Mouse (Mus musculus): Measurements from ENCODE around the gene Glud1. TPM values are rescaled to one million over a fixed set of nuclear protein-coding genes. Genes with fewer than 3 reads are reported as not detected.

Gene Glud1
- 285 and 305 TPM in 2 replicates for polyA plus RNA-seq (2011; ENCODE audit: insufficient read depth, insufficient read length, low read depth, missing spikeins)

GRCm38 (mm10) chr14:34310234-34310965 lies at the start of gene Glud1, which contains the start of gene Shld2:
Glud1 (plus strand) TSS chr14:34310727.
Shld2 (minus strand) TSS chr14:34310493.
- Histone ChIP-seq H3K27me3 (ENCODE audit: control insufficient read depth, insufficient read depth, low read length, poor library complexity, severe bottlenecking) (no peaks in the 10 kb centered on the region), H3K9ac (ENCODE audit: low read depth, poor library complexity, severe bottlenecking) (peak within 1 kb of the TSS; percentile 90), H3K27ac (ENCODE audit: insufficient read depth, low read length) (peak within 1 kb of the TSS; percentile 95), H3K4me3 (ENCODE audit: low read depth, low read length) (peak within 1 kb of the TSS; percentile 83), H3K4me1 (ENCODE audit: control insufficient read depth, insufficient read depth, low read length) (no peaks in the 10 kb centered on the region), H3K9me3 (replicated peaks; ENCODE audit: control insufficient read depth, insufficient read depth, low read length, poor library complexity, severe bottlenecking) (no peaks in the 10 kb centered on the region), H3K36me3 (ENCODE audit: control insufficient read depth, insufficient read depth, low read length, poor library complexity, severe bottlenecking) (peaks cover 16% of the 10 kb centered on the region)
- TF ChIP-seq EP300 (IDR thresholded peaks at IDR 0.05; ENCODE audit: insufficient read depth, low read depth, low read length): no peak
- TF ChIP-seq POLR2A (IDR thresholded peaks at IDR 0.05; ENCODE audit: insufficient read depth, low read length): peak; percentile 55
- no peak for TF ChIP-seq CTCF (IDR thresholded peaks at IDR 0.05; ENCODE audit: low read depth, low read length)

GRCm38 (mm10) chr14:34268046-34268445 lies 42.5 kb upstream of the Glud1 start:
- H3K9me3 ChIP-seq (replicated peaks; ENCODE audit: control insufficient read depth, insufficient read depth, low read length, poor library complexity, severe bottlenecking): no peaks in the 10 kb centered on the region
- H3K36me3 ChIP-seq (ENCODE audit: control insufficient read depth, insufficient read depth, low read length, poor library complexity, severe bottlenecking): no peaks in the 10 kb centered on the region
- H3K4me3 ChIP-seq (ENCODE audit: low read depth, low read length): no peak overlapping the region
- no peak overlapping the region for H3K9ac ChIP-seq (ENCODE audit: low read depth, poor library complexity, severe bottlenecking)
- no peak for TF ChIP-seq EP300 (IDR thresholded peaks at IDR 0.05; ENCODE audit: insufficient read depth, low read depth, low read length)
- no peak for TF ChIP-seq CTCF (IDR thresholded peaks at IDR 0.05; ENCODE audit: low read depth, low read length)
- no peak for TF ChIP-seq POLR2A (IDR thresholded peaks at IDR 0.05; ENCODE audit: insufficient read depth, low read length)
- H3K27ac ChIP-seq (ENCODE audit: insufficient read depth, low read length): no peak overlapping the region
- H3K27me3 ChIP-seq (ENCODE audit: control insufficient read depth, insufficient read depth, low read length, poor library complexity, severe bottlenecking): no peaks in the 10 kb centered on the region
- no peaks in the 10 kb centered on the region for H3K4me1 ChIP-seq (ENCODE audit: control insufficient read depth, insufficient read depth, low read length)

- Histone ChIP-seq H3K4me1 (ENCODE audit: control insufficient read depth, insufficient read depth, low read length) (no peaks in the 10 kb centered on the region), H3K27ac (ENCODE audit: insufficient read depth, low read length) (no peak overlapping the region), H3K9ac (ENCODE audit: low read depth, poor library complexity, severe bottlenecking) (no peak overlapping the region), H3K36me3 (ENCODE audit: control insufficient read depth, insufficient read depth, low read length, poor library complexity, severe bottlenecking) (no peaks in the 10 kb centered on the region), H3K27me3 (ENCODE audit: control insufficient read depth, insufficient read depth, low read length, poor library complexity, severe bottlenecking) (no peaks in the 10 kb centered on the region), H3K4me3 (ENCODE audit: low read depth, low read length) (no peak overlapping the region), H3K9me3 (replicated peaks; ENCODE audit: control insufficient read depth, insufficient read depth, low read length, poor library complexity, severe bottlenecking) (no peaks in the 10 kb centered on the region)
- no peak for TF ChIP-seq CTCF (IDR thresholded peaks at IDR 0.05; ENCODE audit: low read depth, low read length)
- TF ChIP-seq EP300 (IDR thresholded peaks at IDR 0.05; ENCODE audit: insufficient read depth, low read depth, low read length): no peak
- TF ChIP-seq POLR2A (IDR thresholded peaks at IDR 0.05; ENCODE audit: insufficient read depth, low read length): no peak
Observed at GRCm38 (mm10) chr14:34273280-34273679, 37.2 kb upstream of the Glud1 start.

DNA sequence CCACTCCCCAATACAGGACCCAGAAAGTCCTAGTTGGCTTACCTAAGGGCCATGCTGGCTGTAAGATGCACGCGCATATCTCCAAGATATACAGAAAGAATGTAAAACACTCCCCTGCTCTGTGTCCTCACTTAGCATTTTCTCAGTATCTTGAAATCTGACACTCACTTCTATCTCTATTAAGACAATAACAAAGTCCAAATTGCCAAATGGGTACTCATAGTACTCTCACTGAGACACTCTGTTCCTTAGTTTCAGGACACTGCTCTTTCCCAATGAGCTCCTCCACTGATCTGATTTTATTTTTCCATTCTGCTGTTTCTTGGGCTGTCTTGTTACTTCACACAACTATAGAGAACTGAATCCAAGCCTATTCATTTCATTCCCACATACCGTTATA lies 36.4 kb upstream of the Glud1 start:
- no peak overlapping the region for H3K27ac ChIP-seq (ENCODE audit: insufficient read depth, low read length)
- no peak overlapping the region for H3K9ac ChIP-seq (ENCODE audit: low read depth, poor library complexity, severe bottlenecking)
- H3K9me3 ChIP-seq (replicated peaks; ENCODE audit: control insufficient read depth, insufficient read depth, low read length, poor library complexity, severe bottlenecking): no peaks in the 10 kb centered on the region
- no peaks in the 10 kb centered on the region for H3K27me3 ChIP-seq (ENCODE audit: control insufficient read depth, insufficient read depth, low read length, poor library complexity, severe bottlenecking)
- no peaks in the 10 kb centered on the region for H3K36me3 ChIP-seq (ENCODE audit: control insufficient read depth, insufficient read depth, low read length, poor library complexity, severe bottlenecking)
- H3K4me3 ChIP-seq (ENCODE audit: low read depth, low read length): no peak overlapping the region
- no peaks in the 10 kb centered on the region for H3K4me1 ChIP-seq (ENCODE audit: control insufficient read depth, insufficient read depth, low read length)
- TF ChIP-seq CTCF (IDR thresholded peaks at IDR 0.05; ENCODE audit: low read depth, low read length): no peak
- TF ChIP-seq POLR2A (IDR thresholded peaks at IDR 0.05; ENCODE audit: insufficient read depth, low read length): no peak
- TF ChIP-seq EP300 (IDR thresholded peaks at IDR 0.05; ENCODE audit: insufficient read depth, low read depth, low read length): no peak

DNA sequence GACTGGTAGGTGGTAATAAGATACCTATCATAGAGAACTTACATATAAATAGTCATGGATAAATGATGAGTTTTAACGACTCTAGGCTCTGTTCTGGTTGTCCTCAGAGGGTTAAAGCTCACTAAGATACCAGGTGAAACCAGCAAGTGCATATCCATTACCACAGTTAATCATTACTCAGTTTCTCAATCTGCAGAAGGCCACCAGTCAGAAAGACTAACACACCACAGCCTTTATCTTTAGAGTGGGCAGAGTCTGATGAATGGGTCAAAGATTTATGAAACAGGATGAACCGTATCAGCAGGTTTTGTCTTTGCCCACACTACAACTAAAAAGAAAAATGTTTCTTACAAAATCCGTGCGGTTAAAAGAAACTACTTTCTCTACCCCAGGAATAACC lies 35.3 kb upstream of the Glud1 start:
- Histone ChIP-seq H3K4me1 (ENCODE audit: control insufficient read depth, insufficient read depth, low read length) (no peaks in the 10 kb centered on the region), H3K9me3 (replicated peaks; ENCODE audit: control insufficient read depth, insufficient read depth, low read length, poor library complexity, severe bottlenecking) (no peaks in the 10 kb centered on the region), H3K27ac (ENCODE audit: insufficient read depth, low read length) (no peak overlapping the region), H3K9ac (ENCODE audit: low read depth, poor library complexity, severe bottlenecking) (no peak overlapping the region), H3K36me3 (ENCODE audit: control insufficient read depth, insufficient read depth, low read length, poor library complexity, severe bottlenecking) (no peaks in the 10 kb centered on the region), H3K4me3 (ENCODE audit: low read depth, low read length) (no peak overlapping the region), H3K27me3 (ENCODE audit: control insufficient read depth, insufficient read depth, low read length, poor library complexity, severe bottlenecking) (no peaks in the 10 kb centered on the region)
- no peak for TF ChIP-seq POLR2A (IDR thresholded peaks at IDR 0.05; ENCODE audit: insufficient read depth, low read length)
- no peak for TF ChIP-seq EP300 (IDR thresholded peaks at IDR 0.05; ENCODE audit: insufficient read depth, low read depth, low read length)
- TF ChIP-seq CTCF (IDR thresholded peaks at IDR 0.05; ENCODE audit: low read depth, low read length): no peak

DNA sequence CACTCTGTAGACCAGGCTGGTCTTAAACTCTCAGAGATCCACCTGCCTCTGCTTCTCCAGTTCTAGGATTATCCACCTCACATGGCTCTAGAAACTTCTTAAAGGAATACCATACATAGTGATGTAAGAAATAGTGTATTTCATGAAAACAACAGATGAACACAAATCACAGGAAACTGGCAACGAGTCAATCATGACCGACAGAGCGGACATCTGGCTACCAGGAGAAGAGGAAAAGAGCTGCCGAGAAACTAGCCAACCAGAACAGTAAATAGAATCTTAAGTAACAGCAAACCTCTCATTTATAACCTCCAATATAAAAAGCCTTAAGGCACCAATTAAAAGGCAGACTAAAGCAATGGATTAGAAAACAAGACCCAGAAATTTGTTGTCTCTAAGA lies 30.8 kb upstream of the Glud1 start:
- Histone ChIP-seq H3K9ac (ENCODE audit: low read depth, poor library complexity, severe bottlenecking) (no peak overlapping the region), H3K27ac (ENCODE audit: insufficient read depth, low read length) (no peak overlapping the region), H3K4me3 (ENCODE audit: low read depth, low read length) (no peak overlapping the region), H3K9me3 (replicated peaks; ENCODE audit: control insufficient read depth, insufficient read depth, low read length, poor library complexity, severe bottlenecking) (no peaks in the 10 kb centered on the region), H3K4me1 (ENCODE audit: control insufficient read depth, insufficient read depth, low read length) (no peaks in the 10 kb centered on the region), H3K36me3 (ENCODE audit: control insufficient read depth, insufficient read depth, low read length, poor library complexity, severe bottlenecking) (no peaks in the 10 kb centered on the region), H3K27me3 (ENCODE audit: control insufficient read depth, insufficient read depth, low read length, poor library complexity, severe bottlenecking) (no peaks in the 10 kb centered on the region)
- TF ChIP-seq CTCF (IDR thresholded peaks at IDR 0.05; ENCODE audit: low read depth, low read length): no peak
- TF ChIP-seq POLR2A (IDR thresholded peaks at IDR 0.05; ENCODE audit: insufficient read depth, low read length): no peak

Data from ES-Bruce4 (cell line).